Mouse (Mus musculus): ENCODE data around the gene Mt2.
"Not testable (repeated sequence)": the region's sequence is repeated elsewhere in the genome, so short reads cannot be mapped to it uniquely, and the experiment has no call there.

Gene Mt2

DNA sequence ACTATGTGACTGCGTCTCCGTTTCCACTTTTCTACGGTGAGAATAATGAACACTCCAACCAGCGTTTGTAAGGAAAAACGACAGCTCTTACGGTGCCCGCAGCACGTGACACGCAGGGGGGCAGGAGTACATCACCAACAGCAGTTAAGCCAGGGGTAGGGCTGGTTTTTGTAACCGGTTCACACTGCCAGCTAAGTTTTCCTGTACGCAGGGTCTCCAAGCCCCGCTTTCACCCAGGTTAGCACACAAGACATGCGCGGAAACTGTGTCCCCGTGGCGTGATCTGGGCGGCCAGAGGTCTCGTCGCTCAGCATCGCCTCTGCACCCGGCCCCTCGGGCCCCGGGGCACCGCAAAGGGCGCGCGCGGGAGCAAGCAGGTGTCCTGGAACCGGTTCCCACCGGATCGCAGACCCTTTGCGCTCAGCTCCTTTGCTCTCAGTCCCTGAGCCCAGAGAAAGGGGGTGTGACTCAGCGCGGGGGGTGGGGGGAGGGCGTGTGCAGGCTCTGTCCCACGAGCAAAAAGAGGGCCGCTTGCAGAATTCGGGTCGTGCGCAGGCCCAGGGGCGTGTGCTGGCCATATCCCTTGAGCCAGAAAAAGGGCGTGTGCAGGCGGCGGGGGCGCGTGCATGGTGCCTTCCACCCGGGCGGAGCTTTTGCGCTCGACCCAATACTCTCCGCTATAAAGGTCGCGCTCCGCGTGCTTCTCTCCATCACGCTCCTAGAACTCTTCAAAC lies at the start of gene Mt2:
Gene Mt2, plus strand, starts transcription at position 590 of the 734 bp plus-strand sequence.
- DNase-seq (ENCODE audit: extremely low read depth, low read depth, low spot score), result no peak

DNA sequence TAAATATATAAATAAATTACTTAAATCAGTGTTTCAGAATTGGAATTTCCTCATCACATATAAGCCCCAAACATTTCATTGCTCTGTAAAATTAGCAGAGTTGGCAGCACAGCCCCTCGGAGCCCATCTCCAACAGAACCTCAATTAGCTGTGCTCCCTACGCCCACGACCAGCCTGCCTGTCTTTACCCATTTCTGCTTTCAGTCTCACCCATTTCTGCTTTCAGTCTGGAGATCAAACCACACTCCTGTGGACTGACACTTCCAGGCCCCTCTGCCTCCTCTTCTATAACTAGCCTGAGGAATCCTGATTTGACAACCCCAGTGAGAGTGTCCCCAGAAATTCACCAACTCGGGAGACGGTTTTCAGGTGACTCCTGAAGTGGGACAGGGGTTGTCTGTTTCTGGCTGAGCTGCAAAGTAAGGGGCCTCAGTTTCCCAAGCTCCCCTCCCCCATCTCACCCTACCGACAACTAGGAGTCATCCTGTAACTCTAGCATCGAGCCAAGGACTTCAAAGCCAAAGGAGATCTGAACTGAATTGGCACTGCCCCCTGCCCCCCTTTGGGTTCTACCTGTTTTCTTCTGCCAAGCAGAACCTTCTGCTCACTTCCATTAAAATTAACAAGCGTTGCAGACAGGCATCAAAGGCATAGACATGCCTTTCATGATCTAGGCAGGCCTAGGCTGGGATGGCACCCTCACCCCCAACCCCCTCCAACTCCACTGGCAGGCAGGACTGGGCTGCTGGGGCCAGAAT lies 49.6 kb upstream of the Mt2 start:
- no peak for DNase-seq (ENCODE audit: extremely low read depth, low read depth, low spot score)

- DNase-seq (ENCODE audit: extremely low read depth, low read depth, low spot score), result no peak
These were observed 44.8 kb upstream of the Mt2 start for GRCm38 (mm10) chr8:94127711-94128110.

DNA sequence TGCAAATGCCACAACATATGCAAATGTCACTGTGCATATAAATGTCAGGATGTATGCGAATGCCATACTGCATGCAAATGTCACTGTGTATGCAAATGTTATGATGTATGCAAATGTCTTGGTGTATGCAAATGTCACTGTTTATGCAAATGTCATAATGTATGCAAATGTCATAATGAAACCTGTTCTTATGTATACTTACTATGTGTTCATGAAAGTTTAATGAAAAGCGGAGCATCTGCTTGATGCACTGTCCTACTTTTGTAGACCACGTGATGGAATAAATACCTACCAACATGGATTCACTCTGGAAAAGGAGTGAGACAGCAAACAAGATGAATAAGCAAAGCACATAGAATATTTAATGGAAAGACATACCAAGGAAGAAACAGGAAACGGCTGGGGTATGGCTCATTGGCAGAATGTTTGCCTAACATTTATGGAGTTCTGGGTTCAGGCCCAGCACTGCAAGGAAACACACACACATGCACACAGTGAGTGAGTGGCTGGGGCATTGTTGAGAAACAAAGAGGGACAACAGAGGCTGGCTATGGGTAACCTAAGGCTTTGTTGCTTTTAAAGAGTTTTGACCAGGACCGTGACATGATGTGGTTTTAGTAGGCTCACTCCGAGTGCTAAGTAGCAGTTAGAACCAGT lies 43.2 kb upstream of the Mt2 start:
- DNase-seq (ENCODE audit: extremely low read depth, low read depth, low spot score), result no peak

DNA sequence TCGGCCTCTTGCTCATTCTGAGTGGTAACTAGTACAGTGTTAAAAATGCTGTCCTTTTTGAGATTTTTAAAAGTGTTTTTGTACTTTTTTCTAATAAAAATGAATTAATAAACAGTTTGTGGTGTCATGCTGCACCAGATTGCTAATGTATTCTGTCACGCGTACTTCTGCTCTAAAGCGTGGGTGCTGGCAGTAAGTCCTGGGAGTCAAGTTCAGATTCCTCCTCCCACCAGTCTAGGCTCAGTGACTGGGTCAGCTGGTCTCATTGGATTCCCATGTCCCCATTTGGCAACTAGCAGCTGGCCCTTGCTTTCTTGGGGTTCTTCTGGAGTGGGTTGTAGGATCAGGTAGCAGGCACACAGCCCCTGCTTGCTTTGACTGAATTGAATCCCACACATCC lies 42.3 kb upstream of the Mt2 start:
- no peak for DNase-seq (ENCODE audit: extremely low read depth, low read depth, low spot score)

DNA sequence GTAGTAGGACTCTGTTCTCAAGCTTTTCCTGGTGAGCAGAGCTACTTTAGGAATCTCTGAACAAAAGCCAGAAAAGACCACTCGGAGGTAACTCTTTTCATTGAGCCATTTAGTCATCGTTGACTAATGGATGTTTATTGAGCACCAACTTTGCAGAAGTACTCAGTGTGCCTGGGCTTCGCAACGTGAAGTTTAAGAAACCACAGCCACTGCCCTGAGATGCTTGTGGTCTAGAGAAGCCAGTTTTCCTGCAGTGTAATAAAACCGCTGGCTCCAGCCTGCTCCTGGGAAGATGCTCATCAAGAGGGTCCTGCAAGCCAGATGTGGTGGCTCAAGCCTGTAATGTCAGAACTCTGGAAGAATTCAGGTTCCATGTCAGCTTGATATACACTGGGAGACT lies 40.4 kb upstream of the Mt2 start:
- no peak for DNase-seq (ENCODE audit: extremely low read depth, low read depth, low spot score)

DNA sequence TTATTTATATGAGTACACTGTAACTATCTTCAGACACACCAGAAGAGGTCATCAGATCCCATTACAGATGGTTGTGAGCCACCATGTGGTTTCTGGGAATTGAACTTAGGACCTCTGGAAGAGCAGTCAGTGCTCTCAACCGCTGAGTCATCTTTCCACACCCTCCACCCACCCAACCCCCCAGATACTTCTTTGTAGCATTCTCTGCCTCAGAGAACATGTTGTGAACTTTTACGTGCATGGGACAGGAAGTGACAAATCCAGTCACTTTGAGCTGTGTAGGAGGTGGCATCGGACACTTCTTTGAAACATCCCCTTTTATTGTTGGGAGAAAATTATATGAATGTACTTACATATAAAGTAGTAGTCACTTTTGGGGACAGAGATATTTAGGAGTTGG lies 37.9 kb upstream of the Mt2 start:
- not testable (repeated sequence) for DNase-seq (ENCODE audit: extremely low read depth, low read depth, low spot score)

DNA sequence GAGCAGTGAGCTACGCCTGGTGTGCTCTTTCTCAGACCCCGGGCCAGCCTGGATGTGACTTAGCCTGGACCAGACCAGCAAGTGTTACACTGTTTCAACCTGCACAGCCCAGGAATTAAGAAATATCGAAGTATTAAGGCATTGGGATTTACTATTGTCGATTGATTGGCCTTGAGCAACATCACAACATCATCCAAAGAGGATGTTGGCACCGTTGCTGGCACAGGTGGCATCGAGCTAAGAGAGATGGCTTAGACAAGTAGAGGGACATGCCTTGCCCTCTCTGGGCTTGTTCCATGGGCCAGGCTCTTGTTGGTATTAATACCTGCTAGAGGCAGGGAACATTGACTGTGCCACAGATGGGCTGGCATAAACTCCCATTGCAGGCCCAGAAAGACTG lies 36.9 kb upstream of the Mt2 start:
- DNase-seq (ENCODE audit: extremely low read depth, low read depth, low spot score), result peak; percentile 85

DNA sequence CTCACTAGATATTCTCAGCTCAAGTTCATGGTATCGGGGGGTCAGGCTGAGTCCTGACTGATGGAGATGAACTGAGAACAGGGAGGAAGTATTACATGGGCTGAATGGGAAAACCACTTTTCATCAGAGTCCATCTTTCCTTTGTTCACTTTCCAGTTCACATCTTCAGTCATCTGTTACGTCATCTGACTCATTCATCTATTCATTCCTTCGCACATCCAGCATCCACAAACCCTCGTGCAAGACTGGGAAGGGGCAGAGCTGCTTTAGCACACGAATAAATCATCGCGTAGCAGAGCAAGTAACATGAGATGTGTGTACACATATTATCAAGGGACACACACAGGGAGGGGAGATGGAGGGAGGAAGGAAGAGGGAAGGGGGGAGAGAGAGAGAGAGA lies 36.3 kb upstream of the Mt2 start:
- no peak for DNase-seq (ENCODE audit: extremely low read depth, low read depth, low spot score)

- no peak for DNase-seq (ENCODE audit: extremely low read depth, low read depth, low spot score)
These were observed 35.5 kb upstream of the Mt2 start, which contains the start of gene Mt4 for GRCm38 (mm10) chr8:94136933-94137332. Mt4 (plus strand) TSS chr8:94137197.

- no peak for DNase-seq (ENCODE audit: extremely low read depth, low read depth, low spot score)
These were observed 32.1 kb upstream of the Mt2 start for GRCm38 (mm10) chr8:94140266-94140795.

DNA sequence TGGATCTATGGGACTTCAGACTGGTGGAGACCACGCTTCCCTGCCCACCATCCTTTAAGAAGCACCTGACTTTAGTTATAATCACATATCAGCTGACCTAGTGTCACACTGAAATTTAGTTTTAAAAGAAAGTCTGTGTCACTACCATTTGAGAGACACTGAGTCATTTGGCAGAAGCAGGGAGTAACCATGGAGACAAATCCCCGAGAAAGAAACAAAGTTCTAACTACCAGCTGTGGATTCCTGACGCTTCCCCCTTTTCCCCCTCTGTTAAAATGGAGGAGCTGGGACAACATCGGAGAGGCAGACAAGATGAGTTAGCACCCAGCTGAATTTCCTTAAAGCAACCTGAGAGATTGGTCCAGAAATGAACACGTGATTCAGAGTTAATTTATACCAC lies 24.2 kb upstream of the Mt2 start:
- DNase-seq (ENCODE audit: extremely low read depth, low read depth, low spot score), result no peak

DNA sequence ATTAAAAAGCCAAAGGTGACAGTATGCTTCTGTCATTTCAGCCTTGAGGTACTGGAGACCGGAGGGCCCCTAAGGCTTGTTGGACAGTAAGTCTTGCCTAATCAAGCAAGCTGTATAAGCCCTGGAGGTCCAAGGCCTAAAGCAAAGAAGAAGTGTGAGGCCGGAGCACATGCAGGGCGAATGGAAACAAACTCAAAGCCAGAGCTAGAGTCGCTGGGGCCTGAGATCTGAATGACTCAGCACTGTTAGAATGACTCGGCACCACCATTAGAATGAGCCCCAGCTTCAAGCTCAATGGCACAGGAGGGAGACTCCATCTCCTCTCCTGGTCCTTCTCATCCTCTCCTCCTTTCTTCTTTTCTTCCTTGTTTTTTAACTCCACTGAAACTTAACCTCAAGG lies 21.5 kb upstream of the Mt2 start:
- DNase-seq (ENCODE audit: extremely low read depth, low read depth, low spot score), result no peak

- DNase-seq (ENCODE audit: extremely low read depth, low read depth, low spot score), result no peak
These were observed 19.8 kb upstream of the Mt2 start, which contains the start of gene Mt3 for GRCm38 (mm10) chr8:94152513-94153300. Mt3 (plus strand) TSS chr8:94152607.

DNA sequence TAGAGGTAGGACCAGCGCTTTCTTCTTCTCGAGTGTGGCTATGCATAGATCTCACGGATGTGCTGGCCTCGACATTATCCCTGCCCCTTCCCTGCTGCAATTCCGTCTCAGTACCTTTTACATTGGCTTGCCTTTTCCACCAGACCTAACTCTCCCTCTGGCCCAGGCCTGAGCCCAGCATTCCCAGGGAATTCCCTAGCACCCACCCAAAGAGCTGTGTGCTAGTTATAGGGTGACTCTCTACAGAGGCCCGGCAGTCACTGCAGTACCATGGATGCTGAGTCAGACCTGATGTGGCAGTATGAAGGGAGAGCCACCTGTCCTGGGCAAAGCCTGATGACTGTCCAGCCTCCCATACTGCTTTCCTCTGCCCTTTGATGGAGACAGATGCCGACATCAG lies 19.0 kb upstream of the Mt2 start:
- DNase-seq (ENCODE audit: extremely low read depth, low read depth, low spot score), result no peak

DNA sequence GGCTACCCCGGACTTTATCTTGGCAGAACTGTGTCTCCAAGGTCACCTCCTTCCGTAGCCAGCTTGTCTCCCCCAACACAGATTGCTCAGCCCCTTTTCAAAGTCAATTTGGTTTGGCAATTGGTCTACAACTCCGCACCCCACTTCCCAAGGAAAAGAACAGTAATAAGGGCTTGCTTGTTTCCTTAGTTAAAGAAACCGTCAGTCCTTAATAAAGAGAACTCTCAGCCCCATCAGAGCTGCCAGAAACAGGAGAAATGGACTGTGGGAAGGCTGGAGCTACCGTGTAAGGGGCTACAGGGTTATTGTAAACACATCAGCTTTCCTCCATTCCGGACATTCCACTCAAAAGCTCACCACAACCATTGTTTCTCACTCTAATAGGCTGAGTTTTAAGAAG lies 17.9 kb upstream of the Mt2 start:
- DNase-seq (ENCODE audit: extremely low read depth, low read depth, low spot score), result no peak

DNA sequence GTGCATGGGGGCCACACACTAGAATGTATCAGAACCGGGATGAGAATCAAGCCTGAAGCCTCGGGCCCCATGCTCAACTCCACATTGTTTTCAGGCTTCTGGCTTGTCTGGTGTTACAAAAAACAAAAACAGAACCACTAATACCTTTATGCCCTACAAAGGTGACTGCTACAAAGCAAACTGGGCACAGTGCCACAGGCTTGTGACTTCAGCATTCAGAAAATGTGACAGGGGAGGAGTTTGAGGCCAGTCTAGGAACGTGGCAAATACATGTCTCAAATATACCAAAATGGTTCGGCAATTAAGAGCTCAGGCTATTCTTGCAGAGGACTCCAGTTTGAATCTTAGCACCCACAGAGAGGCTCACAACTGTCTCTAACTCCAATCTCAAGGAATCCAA lies 16.4 kb upstream of the Mt2 start:
- no peak for DNase-seq (ENCODE audit: extremely low read depth, low read depth, low spot score)

- DNase-seq (ENCODE audit: extremely low read depth, low read depth, low spot score), result not testable (repeated sequence)
These were observed 6.7 kb upstream of the Mt2 start for GRCm38 (mm10) chr8:94165772-94166171.

DNA sequence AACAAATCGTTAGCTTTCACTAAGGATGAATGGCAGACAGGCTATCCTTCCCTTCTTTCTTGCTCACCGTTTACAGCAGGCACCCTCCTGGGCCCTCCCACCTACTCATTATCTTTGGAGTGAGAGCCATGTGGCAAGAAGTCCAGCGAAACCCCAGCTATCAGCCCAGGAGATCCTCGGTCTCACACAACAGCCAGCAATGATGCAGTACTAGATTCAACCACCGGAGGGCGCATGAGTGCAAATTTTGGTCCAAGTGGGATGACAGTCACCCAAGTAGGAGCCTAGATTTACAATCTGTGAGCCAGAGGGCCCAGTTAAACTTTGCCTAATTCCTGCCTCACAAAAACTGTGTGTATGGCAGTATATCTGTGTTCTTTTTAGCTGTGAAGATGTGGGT lies 5.2 kb upstream of the Mt2 start:
- no peak for DNase-seq (ENCODE audit: extremely low read depth, low read depth, low spot score)

GRCm38 (mm10) chr8:94169547-94169946 lies 2.9 kb upstream of the Mt2 start:
- DNase-seq (ENCODE audit: extremely low read depth, low read depth, low spot score), result no peak

DNA sequence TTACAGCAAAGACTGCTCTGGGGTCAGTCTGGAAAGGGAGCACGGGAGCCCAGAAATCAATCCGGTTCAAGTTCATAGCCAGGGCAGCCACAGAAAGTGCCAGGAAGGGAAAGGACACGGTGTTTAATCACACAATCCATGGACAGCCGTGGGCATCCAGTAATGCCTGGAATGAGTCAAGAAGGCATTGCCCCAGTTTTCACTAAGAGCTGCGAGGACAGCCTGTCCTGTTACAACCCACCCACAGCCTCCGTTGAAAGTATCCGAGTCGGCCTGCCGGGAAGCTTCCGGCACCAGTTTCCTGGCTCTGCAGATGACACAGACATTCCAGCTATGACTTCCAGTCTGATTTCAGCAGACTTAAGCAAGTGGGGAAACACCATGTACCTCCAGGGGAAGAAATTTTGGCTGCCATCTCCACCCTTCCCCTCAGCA lies 1.1 kb upstream of the Mt2 start:
- peak; percentile 68 for DNase-seq (ENCODE audit: extremely low read depth, low read depth, low spot score)

Measured in fat pad, adult 2 months (tissue).